Mouse (Mus musculus) embryonic facial prominence, embryonic 10.5 days (tissue): ENCODE results near the gene Hps3. TPM values are rescaled to one million over a fixed set of nuclear protein-coding genes. Genes with fewer than 3 reads are reported as not detected.
"Not testable (repeated sequence)": the region's sequence is repeated elsewhere in the genome, so short reads cannot be mapped to it uniquely, and the experiment has no call there.

Source experiments
- DNase-seq: peaks from one replicate; pipeline ENCODE4 v3.0.0-alpha.2; 2017; ENCODE audit warnings: low spot score
- H3K27ac ChIP-seq: fragments of 300-500 bp; sonication (generic); replicated peaks from 2 replicates; pipeline ENCODE4 v1.5.1; 2016; ENCODE audit warnings: mild to moderate bottlenecking
- H3K27me3 ChIP-seq: fragments of 300-500 bp; sonication (generic); replicated peaks from 2 replicates; pipeline ENCODE4 v1.6.1; 2016; ENCODE audit warnings: low read depth, mild to moderate bottlenecking; ENCODE audit not compliant: poor library complexity, severe bottlenecking
- H3K36me3 ChIP-seq: fragments of 300-500 bp; sonication (generic); replicated peaks from 2 replicates; pipeline ENCODE4 v1.6.1; 2016; ENCODE audit warnings: mild to moderate bottlenecking, moderate library complexity
- H3K4me1 ChIP-seq: fragments of 300-500 bp; sonication (generic); 2 replicates; pipeline ENCODE4 v1.6.1; 2016
- H3K4me3 ChIP-seq: fragments of 300-500 bp; sonication (generic); 2 replicates; pipeline ENCODE4 v1.5.1; 2016; ENCODE audit warnings: mild to moderate bottlenecking, moderate library complexity
- H3K9me3 ChIP-seq: fragments of 300-500 bp; sonication (generic); 2 replicates; pipeline ENCODE4 v1.6.1; 2016; ENCODE audit warnings: mild to moderate bottlenecking
- WGBS: fragments of 180-500 bp; shearing (Covaris S2); methylation state at CpG from one replicate; pipeline ENCODE4 v1.1.7; 2016; 5-methylcytosine and 5-hydroxymethylcytosine counted together
- polyA plus RNA-seq: library from polyadenylated mRNA; unstranded; fragments of >200 nt; fragmentation: Nextera tagmentation; extraction: Ambion mirVana; gene quantifications from 2 replicates; pipeline ENCODE4 v1.2.1, GENCODE M21; 2016

Hps3 gene
- polyA plus RNA-seq, result 9.0 and 10.5 TPM in 2 replicates

GRCm38 (mm10) chr3:20034719-20035404 is at the start of gene Hps3:
Gene Hps3, minus strand, starts transcription at chr3:20035315.
- Histone ChIP-seq H3K4me3 (peak within 1 kb of the TSS; percentile 86), H3K9me3 (no peaks in the 10 kb centered on the region), H3K27me3 (no peaks in the 10 kb centered on the region), H3K27ac (peak within 1 kb of the TSS; percentile 85), H3K4me1 (peaks cover 12% of the 10 kb centered on the region), H3K36me3 (no peaks in the 10 kb centered on the region)
- peak; percentile 89 for DNase-seq
- WGBS, result under 1% methylated on average over 47 of the region's 47 CpGs

- 79% methylated on average over 3 of the region's 3 CpGs for WGBS
- no peak overlapping the region for H3K4me3 ChIP-seq
Observed at GRCm38 (mm10) chr3:20082161-20082560, 47.0 kb upstream of the Hps3 start.

GRCm38 (mm10) chr3:20076145-20077053 is 41.3 kb upstream of the Hps3 start:
- Histone ChIP-seq H3K27me3 (no peaks in the 10 kb centered on the region), H3K4me1 (no peaks in the 10 kb centered on the region), H3K27ac (no peak overlapping the region), H3K4me3 (no peak overlapping the region), H3K9me3 (no peaks in the 10 kb centered on the region), H3K36me3 (peaks cover 41% of the 10 kb centered on the region)
- WGBS, result 85% methylated on average over 11 of the region's 11 CpGs
- DNase-seq, result no peak

More at GRCm38 (mm10) chr3:20082161-20082560, 47.0 kb upstream of the Hps3 start:
- no peaks in the 10 kb centered on the region for H3K9me3 ChIP-seq
- DNase-seq, result no peak
- H3K4me1 ChIP-seq, result no peaks in the 10 kb centered on the region
- peaks cover 54% of the 10 kb centered on the region for H3K36me3 ChIP-seq
- H3K27ac ChIP-seq, result no peak overlapping the region
- H3K27me3 ChIP-seq, result no peaks in the 10 kb centered on the region

DNA sequence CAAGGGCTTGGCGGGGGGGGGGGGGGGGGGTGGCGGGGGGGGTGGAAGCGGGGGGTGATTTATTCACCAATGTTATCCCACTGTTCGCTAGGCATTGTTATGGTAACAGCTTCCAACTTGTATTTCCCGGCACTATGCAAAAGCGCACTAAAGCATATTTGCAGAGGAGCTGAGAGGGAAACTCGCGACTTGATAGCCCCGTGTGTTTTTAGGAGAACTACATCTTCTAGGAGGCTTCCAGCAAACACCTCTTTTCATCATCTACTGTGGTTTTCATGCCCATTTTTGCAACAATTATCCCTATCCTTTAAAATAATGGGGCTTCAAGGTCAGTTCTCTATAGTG is 23.1 kb upstream of the Hps3 start:
- WGBS, result under 1% methylated on average over 9 of the region's 9 CpGs
- Histone ChIP-seq H3K4me3 (peak overlapping the region; percentile 85), H3K4me1 (peaks cover 5% of the 10 kb centered on the region), H3K27me3 (no peaks in the 10 kb centered on the region), H3K9me3 (no peaks in the 10 kb centered on the region), H3K36me3 (peaks cover 12% of the 10 kb centered on the region), H3K27ac (peak overlapping the region; percentile 83)
- DNase-seq, result peak; percentile 10

DNA sequence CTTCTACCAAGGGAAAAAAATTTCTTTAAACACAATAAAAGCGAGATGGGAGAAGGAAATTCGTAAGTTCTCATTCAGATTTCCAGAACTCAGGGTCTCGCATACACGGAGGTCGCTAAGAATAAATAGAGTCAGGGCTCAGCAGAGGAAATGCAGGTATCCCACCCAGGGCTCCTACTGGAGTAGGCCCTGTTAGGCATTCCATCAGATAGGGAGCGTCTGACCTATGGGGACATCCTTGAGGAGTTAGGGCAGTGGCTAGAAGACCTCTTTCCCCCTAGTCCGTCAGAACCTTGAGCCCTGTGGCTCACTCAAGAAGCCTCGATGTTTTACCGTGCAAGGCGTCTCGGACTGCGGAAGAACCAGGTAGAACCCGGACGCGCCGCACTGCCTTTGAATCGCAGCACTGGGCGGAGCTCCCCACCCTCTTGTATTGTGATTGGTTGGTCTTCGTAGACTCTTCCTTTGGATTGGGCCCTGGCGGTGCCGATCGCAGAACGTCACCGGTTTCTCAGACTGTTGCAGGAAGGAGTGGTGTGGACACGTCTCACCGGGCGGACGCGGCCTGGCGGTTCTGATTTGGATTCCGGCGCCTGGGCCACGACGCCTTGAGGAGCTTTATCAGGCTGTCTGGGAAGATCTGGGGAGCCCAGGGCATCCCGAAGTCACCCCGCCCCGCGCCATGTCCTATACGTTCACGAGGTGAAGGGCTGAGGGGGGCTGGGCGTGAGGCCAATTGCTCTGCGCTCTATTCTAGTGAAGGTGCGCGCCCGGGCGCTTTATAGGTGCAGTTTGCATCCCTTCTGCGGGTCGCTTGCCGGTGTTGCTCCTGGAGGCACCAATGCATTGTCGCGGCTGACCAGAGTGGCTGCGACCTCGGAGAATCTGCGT is 22.4 kb upstream of the Hps3 start, which contains the start of gene Hltf:
Hltf (plus strand) TSS at position 506 of the 891 bp plus-strand sequence.
- H3K4me3 ChIP-seq, result peak within 1 kb of the TSS; percentile 85
- peaks cover 7% of the 10 kb centered on the region for H3K36me3 ChIP-seq
- WGBS, result under 1% methylated on average over 52 of the region's 54 CpGs
- H3K4me1 ChIP-seq, result peaks cover 5% of the 10 kb centered on the region
- peak within 1 kb of the TSS; percentile 83 for H3K27ac ChIP-seq
- DNase-seq, result peak; percentile 93
- no peaks in the 10 kb centered on the region for H3K27me3 ChIP-seq
- H3K9me3 ChIP-seq, result no peaks in the 10 kb centered on the region

- not testable (repeated sequence) for H3K27me3 ChIP-seq, H3K4me1 ChIP-seq, H3K36me3 ChIP-seq, H3K27ac ChIP-seq, DNase-seq, H3K9me3 ChIP-seq, H3K4me3 ChIP-seq
- WGBS, result 65% methylated on average over 3 of the region's 3 CpGs
Observed at GRCm38 (mm10) chr3:20044736-20045135, 9.6 kb upstream of the Hps3 start.

GRCm38 (mm10) chr3:20041461-20041860 is 6.3 kb upstream of the Hps3 start:
- H3K4me3 ChIP-seq, H3K27ac ChIP-seq, DNase-seq, H3K4me1 ChIP-seq, H3K27me3 ChIP-seq, H3K9me3 ChIP-seq, H3K36me3 ChIP-seq: not testable (repeated sequence)
- WGBS, result 94% methylated on average over 7 of the region's 7 CpGs

DNA sequence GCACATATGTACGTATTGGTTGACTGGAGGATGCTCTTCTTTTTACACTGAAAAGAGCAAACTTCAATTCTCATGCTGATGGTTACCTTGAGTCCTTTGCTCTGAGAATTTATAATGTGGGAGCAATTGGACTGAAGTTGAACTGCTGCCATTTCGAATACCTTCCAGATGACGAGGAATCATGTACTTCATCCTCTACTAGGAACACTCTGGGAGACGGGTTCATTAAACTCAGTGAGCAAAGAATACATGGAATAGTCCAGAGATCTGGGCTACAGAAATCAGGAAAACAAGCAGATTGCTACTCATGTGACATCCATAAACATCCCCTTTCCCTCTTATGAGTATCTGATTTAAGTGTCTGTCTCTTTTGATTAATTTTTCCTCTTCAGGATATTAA is 954 bp upstream of the Hps3 start:
- no peak for DNase-seq

DNA sequence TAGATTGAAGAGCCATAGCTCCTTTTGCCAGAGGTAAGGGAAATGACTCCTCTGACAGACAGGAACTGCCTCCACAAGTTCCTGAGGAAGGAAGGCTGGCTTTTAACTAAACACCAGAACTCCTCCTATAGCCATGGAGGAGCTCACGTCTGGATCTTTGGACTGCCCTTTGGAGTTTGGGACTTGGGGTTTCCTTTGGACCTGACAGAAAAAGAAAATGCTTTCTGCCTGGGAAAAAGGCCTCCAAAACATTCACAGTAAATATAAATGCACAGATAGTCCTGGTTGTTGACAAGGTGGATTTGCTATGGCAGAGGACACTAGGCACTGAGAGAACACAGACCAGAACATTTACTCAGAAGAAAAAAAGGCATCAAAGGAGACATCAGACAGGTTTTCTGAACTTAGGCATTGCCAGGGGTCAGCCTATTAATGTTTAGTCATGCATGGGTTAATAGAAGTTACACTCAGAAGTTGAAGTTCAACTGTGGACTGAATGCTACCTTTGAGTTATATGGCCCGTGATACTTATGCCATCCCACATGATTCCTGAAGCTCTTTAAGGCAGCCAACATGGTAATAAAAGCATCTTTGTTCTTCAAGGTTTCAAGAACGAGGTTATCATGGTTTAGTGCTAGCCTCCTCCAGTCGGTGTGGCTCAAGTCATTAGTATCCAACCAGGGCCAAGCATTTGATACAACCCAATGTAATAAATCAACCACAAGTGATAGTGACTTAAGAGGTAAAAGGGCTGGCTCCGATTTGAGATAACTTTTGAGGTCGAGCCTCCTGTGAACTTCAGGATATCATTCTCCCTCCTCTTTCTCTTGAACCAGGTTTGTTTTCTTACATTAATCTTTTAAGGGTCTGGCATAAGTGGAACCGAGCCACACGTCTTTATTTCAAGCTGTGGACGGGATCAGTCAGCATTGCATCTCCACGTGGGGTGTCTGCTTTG is 1.1 kb downstream of the Hps3 start:
- 0 out of 2 replicates have a peak overlapping the region, but pooled peaks have one; percentile 85 for H3K27ac ChIP-seq
- 23% methylated on average over 10 of the region's 10 CpGs for WGBS
- DNase-seq, result no peak

More for the DNA sequence above, 954 bp upstream of the Hps3 start:
- Histone ChIP-seq H3K9me3 (no peaks in the 10 kb centered on the region), H3K36me3 (no peaks in the 10 kb centered on the region), H3K27me3 (no peaks in the 10 kb centered on the region), H3K4me1 (peaks cover 12% of the 10 kb centered on the region), H3K4me3 (no peak overlapping the region), H3K27ac (no peak overlapping the region)
- 82% methylated on average over 4 of the region's 4 CpGs for WGBS

GRCm38 (mm10) chr3:20030807-20031206 is 4.3 kb downstream of the Hps3 start:
- no peak for DNase-seq
- H3K4me1 ChIP-seq, result peaks cover 12% of the 10 kb centered on the region
- H3K27me3 ChIP-seq, result no peaks in the 10 kb centered on the region
- no peak overlapping the region for H3K27ac ChIP-seq
- H3K4me3 ChIP-seq, result no peak overlapping the region
- no peaks in the 10 kb centered on the region for H3K9me3 ChIP-seq
- 91% methylated on average over 6 of the region's 6 CpGs for WGBS
- peaks cover 15% of the 10 kb centered on the region for H3K36me3 ChIP-seq

More for the DNA sequence above, 1.1 kb downstream of the Hps3 start:
- Histone ChIP-seq H3K27me3 (no peaks in the 10 kb centered on the region), H3K4me1 (peaks cover 12% of the 10 kb centered on the region), H3K4me3 (peak overlapping the region; percentile 86), H3K36me3 (no peaks in the 10 kb centered on the region), H3K9me3 (no peaks in the 10 kb centered on the region)

DNA sequence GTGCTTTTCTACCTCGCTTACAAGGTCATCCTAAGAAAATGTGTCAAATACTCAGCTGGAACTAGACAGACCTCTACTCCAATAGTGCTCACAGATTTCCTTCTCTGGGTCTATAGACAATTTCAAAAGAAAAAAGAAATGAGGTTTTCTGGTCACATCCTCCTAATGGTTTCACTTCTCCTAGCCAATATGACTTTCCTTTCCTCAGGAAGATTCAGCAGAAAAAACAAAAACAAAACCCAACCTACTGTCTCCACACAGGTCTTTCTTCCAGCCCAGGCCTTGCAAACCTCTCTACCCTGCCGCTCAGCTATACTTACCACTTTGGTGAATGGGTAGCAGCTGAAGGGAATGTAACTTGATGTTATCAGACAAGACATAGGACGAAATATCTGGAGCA is 6.5 kb downstream of the Hps3 start:
- 95% methylated on average over 3 of the region's 3 CpGs for WGBS
- no peak for DNase-seq

More for the DNA sequence above, 6.5 kb downstream of the Hps3 start:
- Histone ChIP-seq H3K36me3 (peaks cover 36% of the 10 kb centered on the region), H3K27me3 (no peaks in the 10 kb centered on the region), H3K27ac (no peak overlapping the region), H3K9me3 (no peaks in the 10 kb centered on the region), H3K4me1 (peaks cover 2% of the 10 kb centered on the region), H3K4me3 (no peak overlapping the region)
